Mouse (Mus musculus) liver, embryonic 14.5 days (tissue): ENCODE results near the gene Flywch2.

Experiments
- CTCF ChIP-seq: IDR thresholded peaks from 2 replicates; pipeline ENCODE4 v1.5.1; 2016; ENCODE audit warnings: antibody characterized with exemption, low read depth, control low read depth
- EP300 ChIP-seq: IDR thresholded peaks from 2 replicates; pipeline ENCODE4 v1.6.1; 2016; ENCODE audit warnings: antibody characterized with exemption, low read depth

DNA sequence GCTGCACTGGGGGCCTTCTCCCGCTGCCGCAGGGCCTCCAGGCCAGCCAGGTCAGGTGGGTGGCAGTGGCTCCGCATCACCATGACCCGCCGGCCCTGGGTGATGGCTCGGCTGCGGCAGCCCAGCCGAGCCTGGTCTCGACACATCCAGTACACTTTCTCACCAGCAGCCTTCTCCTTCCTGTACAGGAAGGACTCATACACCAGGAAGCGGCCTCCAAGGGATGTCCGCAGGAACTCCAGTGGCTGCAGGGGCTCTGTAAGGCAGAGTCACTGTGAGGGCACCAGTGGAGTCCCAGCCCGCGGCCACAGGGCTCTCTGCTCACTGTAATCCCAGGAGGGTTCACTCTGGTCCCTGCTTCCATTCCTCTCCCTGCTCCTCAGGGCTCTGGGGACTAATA is 30.2 kb downstream of the Flywch2 start:
- TF ChIP-seq CTCF (no peak), EP300 (no peak)
